Mouse (Mus musculus) spleen, postnatal 14 days (tissue): Measurements from ENCODE around the gene Noc3l.

Experiments
- DNase-seq, 2 experiments: peaks; one replicate each; pipeline ENCODE4 v3.0.0; 2021 to 2022; ENCODE audit warnings: low spot score in 2 of 2

Noc3l gene

GRCm38 (mm10) chr19:38758685-38759472 is 60.2 kb downstream of the Noc3l start:
- DNase-seq = no peak

GRCm38 (mm10) chr19:38758056-38758455 is 61.0 kb downstream of the Noc3l start:
- no peak for DNase-seq

GRCm38 (mm10) chr19:38757161-38757560 is 61.9 kb downstream of the Noc3l start:
- DNase-seq = no peak

- DNase-seq = no peak
Measured at GRCm38 (mm10) chr19:38750192-38750591, 68.8 kb downstream of the Noc3l start.

- no peak for DNase-seq
Measured at GRCm38 (mm10) chr19:38746492-38747014, 72.5 kb downstream of the Noc3l start.

GRCm38 (mm10) chr19:38745810-38746491 is 73.1 kb downstream of the Noc3l start:
- no peak for DNase-seq

GRCm38 (mm10) chr19:38744546-38744945 is 74.5 kb downstream of the Noc3l start:
- no peak for DNase-seq
